Mouse (Mus musculus): ENCODE results near the gene Extl1.

Extl1 gene

GRCm38 (mm10) chr4:134387268-134387667 lies 3.6 kb upstream of the Extl1 start:
- DNase-seq, result no peak

GRCm38 (mm10) chr4:134379510-134379909 lies 4.1 kb downstream of the Extl1 start:
- no peak for DNase-seq

GRCm38 (mm10) chr4:134378089-134378615 lies 5.5 kb downstream of the Extl1 start:
- no peak for DNase-seq

GRCm38 (mm10) chr4:134374306-134374705 lies 9.3 kb downstream of the Extl1 start:
- DNase-seq, result no peak

- no peak for DNase-seq
These were observed 10.4 kb downstream of the Extl1 start for GRCm38 (mm10) chr4:134373295-134373694.

- peak; percentile 88 for DNase-seq
These were observed 11.3 kb downstream of the Extl1 start for GRCm38 (mm10) chr4:134372294-134372747.

GRCm38 (mm10) chr4:134371316-134371855 lies 12.3 kb downstream of the Extl1 start:
- no peak for DNase-seq

- peak; percentile 56 for DNase-seq
These were observed 12.9 kb downstream of the Extl1 start for GRCm38 (mm10) chr4:134370649-134371221.

GRCm38 (mm10) chr4:134365280-134365679 lies 18.4 kb downstream of the Extl1 start:
- no peak for DNase-seq

- no peak for DNase-seq
These were observed 21.1 kb downstream of the Extl1 start for GRCm38 (mm10) chr4:134362586-134362985.

GRCm38 (mm10) chr4:134362124-134362523 lies 21.5 kb downstream of the Extl1 start:
- DNase-seq, result no peak

- DNase-seq, result no peak
These were observed 22.4 kb downstream of the Extl1 start for GRCm38 (mm10) chr4:134361215-134361614.

- no peak for DNase-seq
These were observed 24.0 kb downstream of the Extl1 start for GRCm38 (mm10) chr4:134359649-134360048.

GRCm38 (mm10) chr4:134357461-134357771 lies 26.2 kb downstream of the Extl1 start:
- DNase-seq, result no peak

GRCm38 (mm10) chr4:134356591-134357460 lies 26.8 kb downstream of the Extl1 start:
- DNase-seq, result peak; percentile 66

GRCm38 (mm10) chr4:134355841-134356452 lies 27.7 kb downstream of the Extl1 start:
- DNase-seq, result peak; percentile 16

- DNase-seq, result no peak
These were observed 29.9 kb downstream of the Extl1 start for GRCm38 (mm10) chr4:134353527-134354409.

GRCm38 (mm10) chr4:134352929-134353328 lies 30.7 kb downstream of the Extl1 start:
- DNase-seq, result no peak

GRCm38 (mm10) chr4:134352261-134352707 lies 31.4 kb downstream of the Extl1 start:
- DNase-seq, result no peak

GRCm38 (mm10) chr4:134351329-134352260 lies 32.1 kb downstream of the Extl1 start:
- no peak for DNase-seq

GRCm38 (mm10) chr4:134350641-134351040 lies 33.0 kb downstream of the Extl1 start:
- DNase-seq, result no peak
